Mouse (Mus musculus) right cerebral cortex, postnatal 36 days (tissue): ENCODE data around the gene Copz2.
"Not testable (repeated sequence)": the region's sequence is repeated elsewhere in the genome, so short reads cannot be mapped to it uniquely, and the experiment has no call there.

ENCODE experiments used
- DNase-seq, 2 experiments: peaks; one replicate each; pipeline ENCODE4 v3.0.0; 2022; ENCODE audit warnings: low spot score in 2 of 2, mixed read lengths in 1 of 2

The Copz2 gene

GRCm38 (mm10) chr11:96828881-96829280, 20.8 kb upstream of the Copz2 start:
- DNase-seq, result no peak

GRCm38 (mm10) chr11:96829403-96829812, 20.3 kb upstream of the Copz2 start:
- DNase-seq, result peak; percentile 34 to 38

- DNase-seq, result peak; percentile 99 to 100
Observed at GRCm38 (mm10) chr11:96829813-96830538, 19.7 kb upstream of the Copz2 start, which contains the start of gene Nfe2l1. Gene Nfe2l1, minus strand, starts transcription at chr11:96829968.

DNA sequence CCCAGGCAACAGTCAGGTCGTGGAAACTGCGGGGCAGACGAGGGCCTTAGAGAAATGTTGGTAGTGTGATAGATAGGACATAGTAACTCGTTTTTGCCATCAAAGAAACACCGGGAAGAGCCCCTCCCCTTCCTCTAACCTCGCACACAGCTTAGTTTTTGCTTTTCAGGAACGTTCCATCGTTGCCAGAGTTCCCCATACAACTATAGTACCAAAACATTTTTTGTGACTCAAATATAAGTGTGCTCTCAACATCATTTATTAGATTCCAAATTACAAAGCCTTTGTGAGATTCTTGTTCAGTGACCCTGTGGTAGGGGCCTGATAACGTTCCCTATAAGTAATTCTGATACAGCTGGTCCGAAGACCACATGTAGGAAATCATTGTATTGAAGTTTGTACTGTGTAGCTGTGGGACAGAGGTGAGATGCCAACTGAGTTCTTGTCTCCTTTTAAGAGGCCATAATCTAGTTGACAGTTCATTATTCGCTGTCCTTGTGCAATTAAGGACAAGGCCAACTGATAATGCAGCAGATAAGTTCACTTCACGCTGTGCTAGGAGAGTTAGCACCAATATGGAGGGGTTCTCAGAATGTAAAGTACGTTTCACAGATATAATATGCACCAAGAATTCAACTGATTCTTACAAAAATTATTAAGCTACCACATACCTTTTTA, 19.0 kb upstream of the Copz2 start:
- no peak for DNase-seq

DNA sequence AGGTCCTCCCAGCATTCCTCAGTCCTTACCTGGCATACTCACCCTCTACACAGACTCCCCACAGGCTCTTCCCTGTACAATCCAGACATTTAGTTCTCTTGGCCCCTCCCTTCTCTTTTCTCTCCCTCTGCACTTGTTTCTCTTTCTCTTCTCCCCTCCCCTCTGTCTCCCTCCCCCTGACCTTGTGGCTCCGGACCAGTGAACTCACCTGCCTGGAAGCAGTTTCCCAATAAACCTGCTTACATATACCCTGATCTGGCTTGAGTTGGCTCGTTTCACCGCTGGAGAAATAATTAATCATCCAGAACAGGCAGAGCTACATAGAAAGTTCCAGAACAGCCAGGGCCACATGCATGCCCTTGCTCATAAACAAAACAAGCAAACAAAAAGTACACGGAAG, 18.2 kb upstream of the Copz2 start:
- DNase-seq, result no peak

- DNase-seq, result no peak
Observed at GRCm38 (mm10) chr11:96832541-96832940, 17.1 kb upstream of the Copz2 start.

DNA sequence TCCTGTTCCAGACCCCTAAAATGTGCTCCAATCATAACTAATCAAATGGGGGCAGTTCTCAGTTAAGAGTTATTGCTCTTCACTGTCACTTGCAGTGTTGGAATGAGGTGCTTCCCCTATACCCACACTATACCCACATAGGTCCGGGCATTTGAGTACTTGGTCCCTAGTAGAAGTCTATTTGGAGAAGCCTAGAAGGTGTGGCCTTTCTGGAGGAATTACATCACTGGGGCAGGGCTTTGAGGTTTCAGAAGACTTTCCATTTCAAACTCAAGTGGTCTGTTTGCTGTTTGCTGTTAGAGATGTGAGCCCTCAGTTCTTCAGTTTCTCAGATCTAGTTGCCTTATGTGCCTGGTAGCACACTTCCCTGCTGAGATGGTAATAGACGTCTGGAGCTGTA, 16.7 kb upstream of the Copz2 start:
- no peak for DNase-seq

- DNase-seq, result no peak
Observed at GRCm38 (mm10) chr11:96834127-96834526, 15.5 kb upstream of the Copz2 start.

GRCm38 (mm10) chr11:96837298-96837697, 12.4 kb upstream of the Copz2 start:
- DNase-seq, result no peak

DNA sequence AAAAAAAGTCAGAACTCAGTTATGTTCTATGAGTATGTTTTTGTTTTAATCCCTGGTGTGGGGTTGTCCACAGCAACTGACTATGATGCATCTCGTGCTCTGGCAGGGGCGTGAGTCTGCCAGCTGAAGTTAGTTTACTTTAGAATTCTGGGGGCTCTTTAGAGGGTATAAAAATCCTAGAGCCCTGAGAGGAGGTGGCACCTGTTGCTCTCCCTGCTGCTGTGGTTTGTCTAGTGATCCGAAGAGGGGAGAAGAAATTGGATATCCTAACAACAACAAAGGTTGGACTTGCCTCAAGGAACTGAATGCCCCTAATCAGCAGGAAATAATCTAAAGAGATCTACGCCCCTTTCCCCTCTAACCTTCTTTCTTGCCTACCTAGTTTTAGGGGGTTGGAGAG, 11.3 kb upstream of the Copz2 start:
- no peak for DNase-seq

GRCm38 (mm10) chr11:96839428-96839827, 10.2 kb upstream of the Copz2 start:
- no peak for DNase-seq

DNA sequence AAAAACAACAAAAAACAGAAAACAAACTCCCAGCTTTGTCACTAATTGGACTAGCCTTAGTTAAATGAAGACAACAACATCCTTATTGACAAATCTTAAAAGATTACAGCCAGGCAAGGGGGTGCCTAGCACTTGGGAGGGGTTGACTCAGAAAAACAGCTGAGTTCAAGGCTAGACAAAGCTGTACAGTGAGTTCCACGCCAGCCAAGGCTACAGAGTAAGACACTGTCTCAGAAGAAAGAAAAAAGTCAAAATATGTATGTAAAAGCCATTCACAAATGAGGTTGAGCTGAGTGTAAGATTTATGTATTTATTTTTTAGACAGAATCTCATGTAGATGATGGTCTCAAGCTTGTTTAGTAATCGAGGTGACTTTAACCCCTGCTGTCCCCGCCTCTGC, 9.8 kb upstream of the Copz2 start:
- no peak for DNase-seq

DNA sequence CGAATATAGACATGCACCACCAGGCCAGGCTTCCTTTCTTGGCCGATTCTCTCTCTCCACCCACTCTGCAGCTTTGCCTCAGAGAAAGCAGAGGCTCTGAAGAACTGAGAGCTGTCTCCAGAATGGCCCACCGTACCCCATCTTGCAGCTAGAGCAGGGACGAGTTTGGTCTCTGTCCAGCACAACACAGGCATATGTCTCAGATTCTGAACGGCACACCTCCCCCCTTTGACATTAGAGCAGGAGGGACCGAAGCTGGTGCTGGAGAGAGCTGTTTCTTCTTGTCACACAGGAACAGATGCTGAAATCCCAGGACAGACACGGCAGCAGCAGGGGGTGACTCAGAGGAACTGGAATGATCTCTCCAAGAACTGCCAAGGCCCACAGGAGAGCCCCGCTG, 9.4 kb upstream of the Copz2 start:
- DNase-seq, result peak; percentile 58 to 60

DNA sequence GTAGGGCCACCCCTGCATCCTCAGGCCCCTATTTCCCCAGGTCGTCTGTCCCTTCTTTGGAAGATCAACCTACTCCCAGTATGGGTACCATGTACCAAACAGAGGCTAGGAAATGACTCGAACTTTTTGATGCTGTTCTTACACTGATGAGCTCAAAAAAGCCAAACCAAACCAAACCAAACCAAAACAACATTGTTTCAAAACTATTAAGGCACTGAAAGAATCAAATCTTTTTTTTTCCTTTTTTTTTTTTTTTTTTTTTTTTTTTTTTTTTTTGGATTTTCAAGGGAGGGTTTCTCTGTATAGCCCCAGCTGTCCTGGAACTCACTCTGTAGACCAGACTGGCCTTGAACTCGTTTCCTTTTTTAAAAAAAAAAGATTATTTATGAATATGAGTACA, 6.0 kb upstream of the Copz2 start:
- DNase-seq, result no peak

DNA sequence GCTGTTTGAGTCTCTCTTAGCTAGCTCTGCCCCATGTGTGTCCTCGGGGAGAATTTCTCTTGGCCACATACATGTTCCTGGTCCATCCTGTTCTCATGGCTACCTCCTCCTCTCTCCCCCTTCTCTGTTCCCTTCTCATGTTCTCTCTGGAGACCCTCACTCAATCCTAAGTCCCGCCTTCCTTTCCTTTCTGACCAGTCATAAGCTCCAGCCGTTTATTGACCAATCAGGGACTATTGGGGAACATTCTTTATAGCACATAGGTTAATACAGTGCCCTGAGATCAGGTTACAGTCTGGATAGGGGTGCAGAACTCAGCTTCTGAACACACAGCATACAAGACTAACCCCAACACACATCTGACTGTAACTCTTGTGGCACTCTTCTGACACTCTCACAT, 2.4 kb upstream of the Copz2 start:
- DNase-seq, result no peak

DNA sequence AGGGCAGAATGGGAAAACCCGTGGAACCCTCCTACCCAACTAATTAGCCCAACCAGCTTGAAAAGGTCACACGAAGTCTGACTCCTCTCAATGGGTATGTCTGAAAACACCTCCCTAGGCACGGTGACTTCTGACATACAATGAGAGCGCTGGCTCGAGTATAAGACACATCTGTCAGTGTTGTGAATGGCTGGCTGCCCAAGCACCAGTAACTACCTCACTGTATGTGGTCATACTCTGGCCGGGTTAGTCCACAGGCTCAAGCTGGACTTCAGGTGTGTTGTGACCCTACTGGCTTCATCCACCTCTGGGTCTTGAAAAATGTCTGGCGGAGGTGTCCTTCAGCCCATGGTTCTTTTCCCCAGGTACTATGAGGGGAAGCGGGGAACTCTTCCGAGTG, 976 bp upstream of the Copz2 start:
- DNase-seq, result no peak

DNA sequence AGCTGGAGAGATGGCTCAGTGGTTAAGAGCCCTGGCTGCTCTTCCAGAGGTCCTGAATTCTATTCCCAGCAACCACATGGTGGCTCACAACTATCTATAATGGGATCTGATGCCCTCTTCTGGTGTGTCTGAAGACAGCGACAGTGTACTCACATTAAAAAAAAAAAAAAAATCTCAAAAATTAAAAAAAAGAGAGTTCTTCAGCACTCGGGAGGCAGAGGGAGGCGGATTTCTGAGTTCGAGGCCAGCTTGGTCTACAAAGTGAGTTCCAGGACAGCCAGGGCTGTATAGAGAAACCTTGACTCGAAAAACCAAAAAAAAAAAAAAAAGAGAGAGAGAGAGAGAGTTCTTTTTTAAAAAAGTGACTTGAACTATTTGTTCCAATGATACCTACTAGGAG, 525 bp upstream of the Copz2 start:
- DNase-seq, result not testable (repeated sequence)

- no peak for DNase-seq
Observed at GRCm38 (mm10) chr11:96857446-96857845, 7.8 kb downstream of the Copz2 start.

GRCm38 (mm10) chr11:96859635-96860034, 10.0 kb downstream of the Copz2 start:
- no peak for DNase-seq

DNA sequence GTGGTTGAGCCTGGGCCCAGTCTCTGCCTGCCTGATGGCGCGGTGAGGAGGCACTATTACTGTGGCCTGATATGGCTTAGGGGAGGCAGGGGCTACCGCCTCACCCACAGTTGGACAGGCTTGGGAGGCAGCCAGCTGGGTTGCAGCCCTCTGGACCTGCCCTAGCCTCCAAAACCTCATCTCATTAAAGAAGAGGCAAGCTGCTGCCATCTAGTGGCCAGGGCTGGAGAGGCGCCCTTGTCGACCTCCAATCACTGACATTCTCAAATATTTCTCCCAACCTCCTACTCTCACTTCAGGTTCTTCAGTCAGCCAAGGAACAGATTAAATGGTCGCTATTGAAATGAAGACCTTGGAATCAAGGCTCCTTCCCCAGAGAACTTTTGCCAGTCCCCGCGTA, 10.9 kb downstream of the Copz2 start:
- peak; percentile 32 to 47 for DNase-seq

GRCm38 (mm10) chr11:96861446-96861845, 11.8 kb downstream of the Copz2 start:
- no peak for DNase-seq

- peak; percentile 88 to 89 for DNase-seq
Observed at GRCm38 (mm10) chr11:96861878-96862289, 12.2 kb downstream of the Copz2 start.

GRCm38 (mm10) chr11:96862534-96862933, 12.9 kb downstream of the Copz2 start:
- no peak for DNase-seq
